Mouse (Mus musculus) heart, embryonic 11.5 days (tissue): ENCODE data around the gene Ribc2. TPM values are rescaled to one million over a fixed set of nuclear protein-coding genes. Genes with fewer than 3 reads are reported as not detected.

ENCODE experiments used
- ATAC-seq: fragments of 200-750 bp; cut with Nextera tagmentation; replicated peaks from 2 replicates; pipeline ENCODE4 v1.8.0; 2017; ENCODE audit warnings: moderate library complexity; ENCODE audit not compliant: insufficient number of reproducible peaks, low FRiP score, low TSS enrichment
- H3K27ac ChIP-seq: fragments of 300-500 bp; sonication (generic); 2 replicates; pipeline ENCODE4 v1.5.1; 2014; ENCODE audit warnings: mild to moderate bottlenecking, low read depth, low read length
- H3K27me3 ChIP-seq: fragments of 300-500 bp; sonication (generic); 2 replicates; pipeline ENCODE4 v1.6.1; 2014; ENCODE audit warnings: mild to moderate bottlenecking, low read length, mixed read lengths; ENCODE audit not compliant: control insufficient read depth, insufficient read depth
- H3K36me3 ChIP-seq: fragments of 300-500 bp; sonication (generic); 2 replicates; pipeline ENCODE4 v1.6.1; 2014; ENCODE audit warnings: mild to moderate bottlenecking, low read length, moderate library complexity, mixed read lengths; ENCODE audit not compliant: control insufficient read depth, insufficient read depth
- H3K4me1 ChIP-seq: fragments of 300-500 bp; sonication (generic); 2 replicates; pipeline ENCODE4 v1.6.1; 2014; ENCODE audit warnings: low read length; ENCODE audit not compliant: control insufficient read depth, insufficient read depth
- H3K4me2 ChIP-seq: fragments of 300-500 bp; sonication (generic); 2 replicates; pipeline ENCODE4 v1.6.1; 2014; ENCODE audit warnings: mild to moderate bottlenecking, moderate library complexity
- H3K4me3 ChIP-seq: fragments of 300-500 bp; sonication (generic); 2 replicates; pipeline ENCODE4 v1.5.1; 2014; ENCODE audit warnings: low read depth, low read length
- H3K9ac ChIP-seq: fragments of 300-500 bp; sonication (generic); 2 replicates; pipeline ENCODE4 v1.6.1; 2014; ENCODE audit warnings: mild to moderate bottlenecking, low read depth, low read length, moderate library complexity
- H3K9me3 ChIP-seq: fragments of 300-500 bp; sonication (generic); replicated peaks from 2 replicates; pipeline ENCODE4 v1.6.1; 2016; ENCODE audit warnings: low read length; ENCODE audit not compliant: control insufficient read depth
- WGBS: fragments of 180-500 bp; shearing (Covaris S2); extraction: QIAGEN DNeasy Blood & Tissue Kit; methylation state at CpG from one replicate; pipeline ENCODE4 v1.1.7; 2014; ENCODE audit not compliant: insufficient replicate concordance; 5-methylcytosine and 5-hydroxymethylcytosine counted together
- polyA plus RNA-seq: library from polyadenylated mRNA; unstranded; fragments of >200 nt; fragmentation: Nextera tagmentation; extraction: Ambion mirVana; gene quantifications from 2 replicates; pipeline ENCODE4 v1.2.1, GENCODE M21; 2014

Ribc2 gene
- polyA plus RNA-seq, 1 experiment from 2014 or later, result 0.14 TPM

- WGBS, result 70% methylated on average over 7 of the region's 7 CpGs
- ATAC-seq, result no peak
Observed at GRCm38 (mm10) chr15:85186916-85187315, 55.0 kb downstream of the Ribc2 start.

GRCm38 (mm10) chr15:85188167-85188778 lies 56.4 kb downstream of the Ribc2 start:
- H3K4me2 ChIP-seq, result no peak overlapping the region
- 43% methylated on average over 8 of the region's 8 CpGs for WGBS
- no peak overlapping the region for H3K4me3 ChIP-seq
- no peaks in the 10 kb centered on the region for H3K9me3 ChIP-seq
- no peaks in the 10 kb centered on the region for H3K4me1 ChIP-seq
- H3K36me3 ChIP-seq, result no peaks in the 10 kb centered on the region
- no peak overlapping the region for H3K27ac ChIP-seq
- no peak overlapping the region for H3K9ac ChIP-seq
- no peak for ATAC-seq
- no peaks in the 10 kb centered on the region for H3K27me3 ChIP-seq

More at GRCm38 (mm10) chr15:85186916-85187315, 55.0 kb downstream of the Ribc2 start:
- Histone ChIP-seq H3K36me3 (no peaks in the 10 kb centered on the region), H3K4me1 (no peaks in the 10 kb centered on the region), H3K9me3 (no peaks in the 10 kb centered on the region), H3K4me2 (no peak overlapping the region), H3K9ac (no peak overlapping the region), H3K4me3 (no peak overlapping the region), H3K27me3 (no peaks in the 10 kb centered on the region), H3K27ac (no peak overlapping the region)

Other genes starting within 250 kb of the Ribc2 start
- gene Gm29666, start 212.0 kb upstream of the Ribc2 start, polyA plus RNA-seq, result 0.27 and 0.52 TPM in 2 replicates
- 28.5 and 33.1 TPM in 2 replicates for gene Nup50, start 208.7 kb upstream of the Ribc2 start, polyA plus RNA-seq
- 4.6 and 8.1 TPM in 2 replicates for gene 5031439G07Rik, start 143.5 kb upstream of the Ribc2 start, polyA plus RNA-seq
- gene Upk3a, start 114.9 kb upstream of the Ribc2 start, polyA plus RNA-seq, result not detected in 2 replicates
- gene Fam118a, start 103.1 kb upstream of the Ribc2 start, polyA plus RNA-seq, result 16.2 and 20.1 TPM in 2 replicates
- 0.11 TPM in 2 replicates for gene Smc1b, start 114 bp upstream of the Ribc2 start, polyA plus RNA-seq
- 145 and 163 TPM in 2 replicates for gene Fbln1, start 73.9 kb downstream of the Ribc2 start, polyA plus RNA-seq
- gene Atxn10, start 204.2 kb downstream of the Ribc2 start, polyA plus RNA-seq, result 257 and 282 TPM in 2 replicates